Mouse (Mus musculus) embryonic facial prominence, embryonic 11.5 days (tissue): ENCODE data around the gene Car10. TPM values are rescaled to one million over a fixed set of nuclear protein-coding genes. Genes with fewer than 3 reads are reported as not detected.

Source experiments
- ATAC-seq: fragments of 200-750 bp; cut with Nextera tagmentation; replicated peaks from 2 replicates; pipeline ENCODE4 v1.8.0; 2017; ENCODE audit warnings: low read depth; ENCODE audit not compliant: insufficient number of reproducible peaks, low FRiP score, low TSS enrichment
- DNase-seq: peaks from one replicate; pipeline ENCODE4 v3.0.0-alpha.2; 2015; ENCODE audit warnings: low spot score
- H3K27ac ChIP-seq: fragments of 300-500 bp; sonication (generic); replicated peaks from 2 replicates; pipeline ENCODE4 v1.5.1; 2014; ENCODE audit warnings: mild to moderate bottlenecking, low read depth, low read length, control low read depth
- H3K27me3 ChIP-seq: fragments of 300-500 bp; sonication (generic); 2 replicates; pipeline ENCODE4 v1.6.1; 2014; ENCODE audit warnings: mild to moderate bottlenecking, low read length, moderate library complexity, mixed read lengths; ENCODE audit not compliant: control insufficient read depth, insufficient read depth
- H3K36me3 ChIP-seq: fragments of 300-500 bp; sonication (generic); replicated peaks from 2 replicates; pipeline ENCODE4 v1.6.1; 2014; ENCODE audit warnings: low read depth, mild to moderate bottlenecking, low read length, moderate library complexity, mixed read lengths; ENCODE audit not compliant: control insufficient read depth, insufficient read depth
- H3K4me1 ChIP-seq: fragments of 300-500 bp; sonication (generic); 2 replicates; pipeline ENCODE4 v1.6.1; 2014; ENCODE audit warnings: low read length, mixed read lengths; ENCODE audit not compliant: control insufficient read depth, insufficient read depth
- H3K4me2 ChIP-seq: fragments of 300-500 bp; sonication (generic); 2 replicates; pipeline ENCODE4 v1.6.1; 2014; ENCODE audit warnings: low read depth, mild to moderate bottlenecking, control low read depth, low read length, moderate library complexity
- H3K4me3 ChIP-seq: fragments of 300-500 bp; sonication (generic); 2 replicates; pipeline ENCODE4 v1.5.1; 2014; ENCODE audit warnings: low read depth, low read length, control low read depth
- H3K9ac ChIP-seq: fragments of 300-500 bp; sonication (generic); replicated peaks from 2 replicates; pipeline ENCODE4 v1.6.1; 2014; ENCODE audit warnings: mild to moderate bottlenecking, control low read depth, low read length
- H3K9me3 ChIP-seq: fragments of 300-500 bp; sonication (generic); replicated peaks from 2 replicates; pipeline ENCODE4 v1.6.1; 2016; ENCODE audit warnings: mild to moderate bottlenecking, low read length, inconsistent platforms, mixed read lengths; ENCODE audit not compliant: control insufficient read depth
- whole genome bisulfite sequencing: fragments of 180-500 bp; shearing (Covaris S2); extraction: QIAGEN DNeasy Blood & Tissue Kit; methylation state at CpG from one replicate; pipeline ENCODE4 v1.1.7; 2014; 5-methylcytosine and 5-hydroxymethylcytosine counted together
- polyA plus RNA-seq: library from polyadenylated mRNA; unstranded; fragments of >200 nt; fragmentation: Nextera tagmentation; extraction: Ambion mirVana; gene quantifications from 2 replicates; pipeline ENCODE4 v1.2.1, GENCODE M21; 2014

The Car10 gene
- polyA plus RNA-seq, 1 experiment from 2014 or later, result 0.80 TPM

DNA sequence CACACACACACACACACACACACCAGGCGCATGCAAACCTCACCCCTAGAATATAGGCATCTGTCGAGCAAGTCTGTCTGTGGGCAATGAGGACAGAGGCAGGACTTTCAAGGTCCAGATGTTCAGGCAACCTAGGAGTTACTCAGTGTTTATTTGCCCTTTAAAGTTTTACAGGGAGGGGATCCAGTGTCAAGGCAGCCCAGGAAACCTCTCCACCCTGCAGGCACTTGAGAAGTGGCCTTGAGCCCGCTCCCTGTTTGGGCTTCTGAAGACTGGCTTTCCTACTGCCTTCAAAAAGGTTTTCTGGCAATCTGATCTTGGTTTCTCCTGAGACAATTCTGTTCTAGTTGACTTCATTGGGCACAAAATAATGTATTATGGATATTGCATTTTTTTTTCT is 428.1 kb downstream of the Car10 start:
- Histone ChIP-seq H3K27me3 (no peaks in the 10 kb centered on the region), H3K36me3 (no peaks in the 10 kb centered on the region), H3K9ac (no peak overlapping the region), H3K4me1 (no peaks in the 10 kb centered on the region), H3K9me3 (no peaks in the 10 kb centered on the region), H3K4me2 (no peak overlapping the region), H3K4me3 (no peak overlapping the region), H3K27ac (no peak overlapping the region)
- ATAC-seq (no peak), DNase-seq (no peak)
- WGBS, result 78% methylated on average over 3 of the region's 3 CpGs

DNA sequence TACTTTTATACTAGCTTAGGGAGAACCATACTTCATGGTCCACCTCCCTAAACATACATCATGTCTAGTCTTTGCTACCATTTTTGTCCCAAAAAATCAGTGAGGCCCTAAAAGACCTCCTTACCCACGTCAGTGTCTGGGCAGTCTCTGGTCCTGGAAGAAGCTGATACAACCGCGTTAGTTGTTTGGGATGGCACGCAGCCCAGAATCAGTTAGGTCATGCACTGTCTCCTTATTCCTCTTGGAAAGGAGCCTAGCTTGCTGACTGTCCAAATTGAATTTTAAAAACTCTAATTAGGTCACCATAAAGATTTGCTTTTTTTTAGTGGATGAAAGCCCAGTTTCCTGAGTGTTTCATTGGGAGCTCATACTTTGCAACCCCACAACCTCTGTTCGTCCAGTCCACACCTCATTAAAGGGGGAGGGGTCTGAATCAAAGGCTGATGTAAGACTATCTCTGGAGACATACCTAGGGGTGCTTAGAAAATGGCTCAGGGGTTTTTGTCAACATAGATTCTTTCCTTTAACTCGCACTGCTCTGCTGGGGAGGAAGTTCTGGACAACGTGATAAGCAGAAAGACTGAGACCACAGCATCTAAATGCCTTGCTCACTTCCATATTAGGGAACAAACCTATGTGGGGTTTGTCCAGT is 433.3 kb downstream of the Car10 start:
- no peaks in the 10 kb centered on the region for H3K27me3 ChIP-seq
- ATAC-seq, result no peak
- no peak overlapping the region for H3K4me2 ChIP-seq
- H3K36me3 ChIP-seq, result no peaks in the 10 kb centered on the region
- H3K4me3 ChIP-seq, result no peak overlapping the region
- H3K4me1 ChIP-seq, result no peaks in the 10 kb centered on the region
- no peaks in the 10 kb centered on the region for H3K9me3 ChIP-seq
- WGBS, result 86% methylated on average over 7 of the region's 7 CpGs
- no peak for DNase-seq
- no peak overlapping the region for H3K27ac ChIP-seq
- H3K9ac ChIP-seq, result no peak overlapping the region

DNA sequence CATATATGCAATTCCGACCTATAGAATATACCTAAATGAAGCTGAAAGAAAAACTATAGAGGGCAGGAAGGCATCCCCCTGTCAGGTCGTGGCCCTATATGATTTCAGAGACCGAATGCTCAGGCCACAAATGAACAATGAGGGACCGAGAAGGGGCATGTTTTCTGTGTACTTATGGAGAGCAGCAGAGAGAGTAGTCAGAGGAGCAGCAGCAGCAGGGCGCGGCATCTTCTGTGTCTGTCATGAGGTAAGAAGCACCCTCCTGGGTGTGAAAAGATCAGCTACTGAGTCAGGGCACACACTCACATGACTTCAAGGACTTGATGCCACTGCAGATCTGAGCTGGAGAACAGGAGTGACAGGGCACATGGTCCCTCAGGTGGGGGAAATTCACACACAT is 438.4 kb downstream of the Car10 start:
- ATAC-seq (no peak), DNase-seq (no peak)
- H3K4me2 ChIP-seq, result no peak overlapping the region
- no peaks in the 10 kb centered on the region for H3K4me1 ChIP-seq
- H3K9me3 ChIP-seq, result no peaks in the 10 kb centered on the region
- WGBS, result 82% methylated on average over 6 of the region's 6 CpGs
- H3K27ac ChIP-seq, result no peak overlapping the region
- H3K9ac ChIP-seq, result no peak overlapping the region
- H3K36me3 ChIP-seq, result no peaks in the 10 kb centered on the region
- no peaks in the 10 kb centered on the region for H3K27me3 ChIP-seq
- no peak overlapping the region for H3K4me3 ChIP-seq

DNA sequence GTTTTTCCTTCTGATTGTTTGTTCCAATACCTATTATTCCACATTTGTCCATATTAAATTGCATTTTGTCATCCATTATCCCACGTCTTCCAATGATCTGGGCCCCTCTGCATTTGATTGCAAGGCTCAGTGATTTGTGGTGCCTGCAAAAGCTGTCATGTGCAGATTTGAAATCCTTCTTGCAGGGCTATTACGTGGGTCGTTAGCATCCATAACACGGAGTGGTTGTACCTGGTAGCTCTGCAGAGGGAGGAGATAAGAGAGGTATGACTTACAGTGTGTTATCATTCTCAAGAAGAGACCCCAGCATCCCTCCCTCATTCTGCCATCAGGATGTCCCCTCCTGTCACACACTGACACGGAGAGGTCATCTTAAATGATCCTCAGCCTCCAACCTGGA is 451.1 kb downstream of the Car10 start:
- H3K4me3 ChIP-seq, result no peak overlapping the region

DNA sequence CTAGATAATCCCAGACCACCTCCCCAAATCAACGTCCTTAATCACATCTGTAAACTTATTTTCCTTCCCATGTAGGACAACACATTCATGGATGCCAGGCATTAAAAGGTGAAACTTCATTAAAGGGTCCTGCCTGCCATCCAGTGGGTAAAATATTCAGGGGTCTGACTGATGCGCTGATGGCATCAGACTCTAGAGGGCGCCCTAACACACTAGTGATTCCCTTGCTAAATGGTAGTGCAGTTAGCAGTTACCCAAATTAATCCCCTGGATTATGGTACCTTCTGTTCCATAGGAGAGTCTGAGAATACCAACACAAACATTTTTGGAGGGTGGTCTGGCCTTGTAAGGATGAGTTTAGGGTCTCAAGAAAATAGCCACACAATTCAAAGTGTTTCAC is 453.1 kb downstream of the Car10 start:
- Histone ChIP-seq H3K27me3 (no peaks in the 10 kb centered on the region), H3K36me3 (no peaks in the 10 kb centered on the region), H3K4me3 (no peak overlapping the region), H3K27ac (no peak overlapping the region), H3K9ac (no peak overlapping the region), H3K4me1 (no peaks in the 10 kb centered on the region), H3K9me3 (no peaks in the 10 kb centered on the region), H3K4me2 (no peak overlapping the region)
- WGBS, result 3% methylated on average over 3 of the region's 3 CpGs
- peak; percentile 65 for DNase-seq
- ATAC-seq, result no peak

More for the DNA sequence above, 451.1 kb downstream of the Car10 start:
- H3K4me2 ChIP-seq, result no peak overlapping the region
- H3K27me3 ChIP-seq, result no peaks in the 10 kb centered on the region
- no peaks in the 10 kb centered on the region for H3K36me3 ChIP-seq
- no peaks in the 10 kb centered on the region for H3K4me1 ChIP-seq
- WGBS, result 57% methylated on average over 5 of the region's 5 CpGs
- DNase-seq (no peak), ATAC-seq (no peak)
- H3K9ac ChIP-seq, result no peak overlapping the region
- no peaks in the 10 kb centered on the region for H3K9me3 ChIP-seq
- H3K27ac ChIP-seq, result no peak overlapping the region

DNA sequence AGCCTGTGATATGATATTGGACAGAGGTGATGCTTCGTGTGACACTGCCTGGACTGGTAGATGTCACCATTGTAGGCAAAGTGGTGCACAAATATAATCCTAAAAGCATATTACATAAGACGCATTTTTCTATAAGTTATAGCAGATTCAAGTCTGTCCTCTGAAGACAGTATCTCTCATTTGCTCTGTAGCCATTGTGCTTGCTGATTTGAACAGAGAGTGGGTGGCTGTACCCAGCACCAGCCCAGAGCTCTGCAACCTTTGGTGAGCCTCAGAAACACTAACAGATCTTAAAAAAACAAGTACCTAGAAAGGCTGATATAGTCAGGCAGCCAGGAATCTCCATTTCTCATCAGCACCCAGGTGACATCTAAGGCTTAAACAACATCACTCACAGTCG is 461.3 kb downstream of the Car10 start:
- Histone ChIP-seq H3K4me2 (no peak overlapping the region), H3K4me3 (no peak overlapping the region), H3K27me3 (no peaks in the 10 kb centered on the region), H3K9ac (no peak overlapping the region), H3K27ac (no peak overlapping the region), H3K4me1 (no peaks in the 10 kb centered on the region), H3K9me3 (no peaks in the 10 kb centered on the region), H3K36me3 (no peaks in the 10 kb centered on the region)
- ATAC-seq (no peak), DNase-seq (no peak)
- 75% methylated on average over 3 of the region's 3 CpGs for WGBS

DNA sequence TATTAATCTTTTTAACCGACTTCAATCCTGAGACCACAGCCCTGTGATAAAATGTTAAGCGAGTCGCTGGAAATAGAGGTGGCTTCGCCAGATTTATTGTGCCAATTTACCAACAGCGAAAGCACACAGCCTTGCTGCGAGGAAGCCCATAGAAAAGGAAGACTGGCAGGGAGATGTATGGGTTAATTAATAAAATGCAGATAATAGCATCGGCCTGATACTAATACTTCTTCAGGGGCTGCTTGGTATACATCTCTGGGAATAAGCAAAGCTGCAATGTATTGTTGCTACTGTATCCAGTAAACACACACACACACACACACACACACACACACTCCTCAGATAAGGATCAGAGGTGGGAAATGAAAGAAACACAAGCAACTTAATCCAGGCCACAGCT is 462.7 kb downstream of the Car10 start:
- H3K4me2 ChIP-seq, result no peak overlapping the region
- no peak for DNase-seq
- H3K27ac ChIP-seq, result no peak overlapping the region
- H3K9me3 ChIP-seq, result no peaks in the 10 kb centered on the region
- no peaks in the 10 kb centered on the region for H3K36me3 ChIP-seq
- H3K4me3 ChIP-seq, result no peak overlapping the region
- no peaks in the 10 kb centered on the region for H3K4me1 ChIP-seq
- no peaks in the 10 kb centered on the region for H3K27me3 ChIP-seq
- no peak overlapping the region for H3K9ac ChIP-seq
- ATAC-seq, result no peak
- 84% methylated on average over 7 of the region's 7 CpGs for WGBS

DNA sequence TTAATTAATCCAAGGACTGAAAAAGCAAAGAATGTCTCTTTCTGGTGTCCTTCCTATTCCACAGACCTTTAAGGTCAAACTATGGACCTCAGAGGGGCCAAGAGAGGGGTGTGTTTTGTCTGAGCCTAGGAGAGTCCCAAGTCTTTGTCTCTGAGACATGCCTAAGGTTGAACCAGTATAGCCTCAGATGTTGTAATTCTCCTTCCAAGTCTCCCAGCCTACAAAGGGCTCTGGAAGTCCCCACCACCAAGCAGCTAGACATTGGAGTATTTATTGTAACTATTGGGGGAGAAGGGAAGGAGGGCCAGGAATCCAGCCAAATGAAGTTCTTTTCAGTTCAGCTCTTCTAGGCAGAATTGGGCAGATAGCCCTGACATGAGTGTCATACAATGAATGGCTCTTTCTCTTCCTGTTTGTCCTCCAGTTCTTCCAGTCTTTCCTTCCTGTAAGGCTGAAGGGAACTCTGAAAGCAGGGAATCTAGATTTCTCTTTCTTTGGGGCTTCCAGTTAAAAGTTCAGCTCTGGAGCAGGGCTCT is 464.6 kb downstream of the Car10 start:
- ATAC-seq, result no peak
- no peaks in the 10 kb centered on the region for H3K27me3 ChIP-seq

More for the DNA sequence above, 464.6 kb downstream of the Car10 start:
- H3K9ac ChIP-seq, result no peak overlapping the region
- H3K4me3 ChIP-seq, result no peak overlapping the region
- H3K4me1 ChIP-seq, result no peaks in the 10 kb centered on the region
- DNase-seq, result no peak
- H3K9me3 ChIP-seq, result no peaks in the 10 kb centered on the region
- no peak overlapping the region for H3K4me2 ChIP-seq
- no peak overlapping the region for H3K27ac ChIP-seq
- H3K36me3 ChIP-seq, result no peaks in the 10 kb centered on the region
